Mouse (Mus musculus) small intestine, adult 2 months (tissue): ENCODE data around the gene Sytl2.

Experiments used
- CTCF ChIP-seq: fragments of 200-500 bp; IDR thresholded peaks from 2 replicates; pipeline ENCODE4 v1.5.1; 2012; ENCODE audit warnings: low read depth, mild to moderate bottlenecking, control low read depth, inconsistent platforms, low read length, moderate library complexity, mixed read lengths; ENCODE audit not compliant: insufficient replicate concordance, insufficient read length; ENCODE audit errors: extremely low read depth
- POLR2A ChIP-seq: fragments of 200-500 bp; IDR thresholded peaks from 2 replicates; pipeline ENCODE4 v1.6.1; 2012; ENCODE audit warnings: low read depth, mild to moderate bottlenecking, control low read depth, inconsistent platforms, low read length, moderate library complexity

DNA sequence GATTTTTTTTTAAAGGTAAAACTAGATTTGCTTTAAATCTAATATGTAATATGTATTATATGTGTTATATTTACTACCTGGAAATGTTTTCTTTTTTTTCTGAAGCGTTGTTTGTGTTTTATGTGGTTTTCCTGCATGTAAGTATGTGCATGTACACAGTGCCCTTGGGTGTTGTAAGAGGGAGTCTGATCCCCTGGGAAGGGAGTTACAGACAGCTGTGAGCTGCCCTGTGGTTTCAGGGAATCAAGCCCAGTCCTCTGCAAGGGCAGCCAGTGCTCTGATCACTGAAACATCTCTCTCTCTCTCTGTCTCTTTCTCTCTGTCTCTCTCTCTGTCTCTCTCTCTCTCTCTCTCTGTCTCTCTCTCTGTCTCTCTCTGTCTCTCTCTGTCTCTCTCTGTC lies 19.3 kb upstream of the Sytl2 start:
- no peak for TF ChIP-seq CTCF
- no peak for TF ChIP-seq POLR2A
